Mouse (Mus musculus) neutrophil, adult 5-6 weeks (primary cell): ENCODE data around the gene Spred2. TPM values are rescaled to one million over a fixed set of nuclear protein-coding genes. Genes with fewer than 3 reads are reported as not detected.

Experiments used
- ATAC-seq: fragments of 151-379, 151-347 bp; 2 replicates; pipeline ENCODE4 v1.8.0; 2017; ENCODE audit warnings: mild to moderate bottlenecking, moderate TSS enrichment; ENCODE audit not compliant: insufficient number of reproducible peaks, poor library complexity, low FRiP score, severe bottlenecking; ENCODE audit errors: extremely low read depth
- total RNA-seq: library from RNA; stranded (forward); fragments of 200-1000 nt; gene quantifications from 2 replicates; pipeline ENCODE4 v1.2.3, GENCODE M21; 2017

The Spred2 gene
- total RNA-seq, 1 experiment from 2014 or later = 2.6 TPM

DNA sequence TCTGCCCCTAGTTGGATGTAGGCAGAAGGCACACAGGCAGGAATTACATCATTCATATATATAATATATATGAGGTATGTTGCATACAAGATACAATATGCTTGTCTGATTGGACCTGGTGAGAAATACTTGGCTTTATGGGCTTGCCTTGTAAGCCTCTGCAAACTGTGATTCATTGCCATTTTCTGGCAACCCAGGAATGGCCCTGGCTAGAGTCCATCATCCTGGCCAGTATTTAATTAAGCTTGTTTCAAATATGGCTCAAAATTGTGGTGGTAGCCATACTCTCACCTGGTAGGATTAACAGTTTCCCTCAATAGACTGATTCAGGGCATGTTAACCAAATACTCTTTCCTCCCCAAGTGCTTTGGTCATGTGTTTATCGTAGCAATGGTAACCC, 141.9 kb downstream of the Spred2 start:
- ATAC-seq = no peak

DNA sequence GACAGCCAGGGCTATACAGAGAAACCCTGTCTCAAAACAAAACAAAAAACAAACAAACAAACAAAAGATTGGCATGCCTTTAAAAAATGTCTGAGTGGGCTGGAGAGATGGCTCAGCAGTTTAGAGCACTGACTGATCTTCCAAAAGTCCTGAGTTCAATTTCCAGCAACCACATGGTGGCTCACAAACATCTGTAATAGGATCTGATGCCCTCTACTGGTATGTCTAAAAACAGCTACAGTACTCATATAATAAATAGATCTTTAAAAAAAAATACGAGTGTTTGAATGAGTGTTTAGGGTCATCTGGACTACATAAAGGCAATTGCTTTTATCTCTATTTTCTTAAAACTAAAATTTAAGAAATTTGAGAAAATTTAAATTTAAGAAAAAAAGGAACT, 143.3 kb downstream of the Spred2 start:
- ATAC-seq = no peak

DNA sequence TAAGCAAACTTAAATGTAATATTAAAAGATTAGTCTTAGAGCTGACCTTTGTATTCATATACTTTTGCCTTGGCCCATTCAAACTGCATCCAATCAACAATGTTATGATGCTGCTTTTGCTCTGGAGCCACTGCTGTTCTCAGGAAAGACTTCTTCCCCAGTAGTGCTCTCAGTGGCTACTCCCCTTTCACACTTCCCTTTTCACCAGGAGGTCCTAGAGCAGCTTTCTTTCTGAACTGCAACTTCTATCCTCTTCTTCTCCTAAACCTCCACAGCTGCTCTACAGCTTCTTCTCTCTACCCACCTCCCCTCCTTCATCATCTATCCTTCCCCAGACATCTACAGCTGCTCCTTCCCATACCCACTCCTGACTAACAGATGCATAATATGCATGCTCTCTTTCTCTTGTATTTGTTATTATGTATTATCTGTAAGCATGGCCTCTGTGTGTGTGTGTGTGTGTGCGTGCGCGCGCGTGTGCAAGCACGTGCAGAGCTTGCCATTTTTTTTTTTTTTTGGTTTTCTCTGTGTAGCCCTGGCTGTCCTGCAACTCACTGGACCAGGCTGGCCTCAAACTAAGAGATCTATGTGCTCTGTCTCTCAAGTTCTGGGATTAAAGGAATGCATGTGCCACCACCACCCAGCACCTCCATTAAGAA, 144.3 kb downstream of the Spred2 start:
- ATAC-seq = no peak

DNA sequence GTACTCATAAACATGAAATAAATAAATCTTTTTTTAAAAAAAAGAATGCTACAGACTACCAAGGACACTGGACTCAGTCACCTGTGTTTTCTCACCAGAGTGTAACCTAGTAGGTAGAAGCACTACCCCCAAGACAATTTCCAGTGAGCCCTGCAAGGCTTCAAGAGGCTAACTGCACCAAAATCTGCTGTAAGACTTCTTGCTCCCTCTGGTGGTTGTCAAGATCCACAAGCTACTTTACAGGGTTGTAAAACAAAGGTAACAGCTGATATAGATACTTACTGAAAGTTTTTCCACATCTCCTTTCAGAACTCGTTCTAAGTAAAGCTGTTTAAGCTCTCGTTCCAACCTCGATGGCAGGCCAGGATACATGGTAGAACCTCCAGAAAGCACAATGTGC, 148.0 kb downstream of the Spred2 start:
- no peak for ATAC-seq

DNA sequence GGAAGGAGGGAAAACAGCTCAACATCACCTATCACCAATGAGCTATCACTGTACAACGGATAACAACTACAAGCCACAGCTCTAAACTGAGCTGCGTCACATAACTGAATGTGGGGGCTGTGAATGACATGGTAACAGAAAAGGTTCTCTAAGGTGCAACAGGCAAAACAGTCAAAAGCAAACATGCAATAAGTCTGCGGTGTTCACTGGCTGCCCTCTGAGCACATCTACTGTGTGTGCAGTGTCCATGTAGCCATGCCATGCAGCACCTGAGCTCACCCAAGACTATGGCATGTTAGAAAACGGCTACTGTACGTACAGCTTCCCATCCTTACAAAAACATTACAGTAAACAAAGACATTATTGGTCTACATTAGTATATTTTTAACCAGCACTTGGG, 148.7 kb downstream of the Spred2 start:
- no peak for ATAC-seq

Other genes starting within 250 kb of the Spred2 start
- gene Actr2, start 188.5 kb downstream of the Spred2 start, total RNA-seq = 376 and 392 TPM in 2 replicates